Mouse (Mus musculus): ENCODE measurements at regions not wholly inside any gene's neighbourhood (a gene's known extent, or its start where the extent isn't known, plus 50 kb on each side); places are given as distances from the start of the nearest gene placed in this dataset.

DNA sequence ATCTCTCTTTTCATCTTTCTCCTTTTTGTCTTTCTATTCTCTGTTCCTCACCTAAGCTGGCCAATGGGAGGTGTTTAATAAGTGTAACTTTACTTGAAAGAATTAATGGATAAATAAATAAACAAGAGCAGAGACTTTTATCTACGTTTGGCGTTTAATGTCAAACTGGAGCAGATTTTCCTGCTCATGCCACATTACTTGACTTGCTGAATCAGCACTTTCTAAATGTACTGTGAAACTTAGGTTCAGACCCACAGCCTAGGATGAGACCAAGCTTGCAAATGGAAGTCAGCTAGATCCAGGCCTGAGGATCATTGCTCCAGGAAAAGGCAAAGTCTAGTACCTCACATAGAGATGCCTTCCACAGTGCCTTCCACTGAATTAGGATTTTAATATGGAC is 141.5 kb downstream of the H2al1n start:
- TF ChIP-seq EP300 (IDR thresholded peaks at IDR 0.05; ENCODE audit: low read depth) (no peak), CTCF (IDR thresholded peaks at IDR 0.05; ENCODE audit: low read depth) (no peak)
- Histone ChIP-seq H3K27ac (ENCODE audit: low read depth) (no peak overlapping the region), H3K4me2 (ENCODE audit: low read depth, low read length) (no peak overlapping the region), H3K36me3 (replicated peaks; ENCODE audit: insufficient read depth, low read length) (no peaks in the 10 kb centered on the region), H3K4me1 (ENCODE audit: insufficient read depth) (no peaks in the 10 kb centered on the region), H3K9me3 (ENCODE audit: low read length) (no peaks in the 10 kb centered on the region), H3K27me3 (ENCODE audit: insufficient read depth, low read length) (no peaks in the 10 kb centered on the region), H3K9ac (replicated peaks) (no peak overlapping the region), H3K4me3 (ENCODE audit: low read depth, low read length) (no peak overlapping the region)
- WGBS (ENCODE audit: insufficient replicate concordance) = 65% methylated on average over 2 of the region's 2 CpGs
- DNase-seq (no peak), ATAC-seq (no peak)

DNA sequence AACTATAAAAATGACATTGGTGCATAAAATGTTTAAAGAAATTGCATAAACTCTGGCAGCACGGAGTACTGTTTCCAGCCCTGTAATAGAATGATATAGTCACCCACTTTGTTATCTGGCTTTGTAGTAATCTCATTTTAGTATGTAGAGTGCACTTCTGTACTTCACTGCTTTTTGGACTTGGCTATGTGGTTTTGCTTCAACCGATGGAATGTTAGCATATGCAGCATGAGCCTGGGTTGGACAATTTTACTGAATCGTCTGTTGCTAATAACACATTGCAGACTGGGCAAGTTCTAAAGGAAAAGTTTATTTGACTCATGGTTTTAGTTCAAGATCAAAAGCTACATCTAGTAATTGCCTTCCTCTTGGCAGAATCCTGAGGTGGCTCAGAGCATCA is 142.4 kb downstream of the H2al1n start:
- ATAC-seq (no peak), DNase-seq (no peak)
- H3K4me3 ChIP-seq (ENCODE audit: low read depth, low read length) = no peak overlapping the region
- WGBS (ENCODE audit: insufficient replicate concordance) = 73% methylated on average over 3 of the region's 3 CpGs
- TF ChIP-seq EP300 (IDR thresholded peaks at IDR 0.05; ENCODE audit: low read depth) = no peak
- no peak for TF ChIP-seq CTCF (IDR thresholded peaks at IDR 0.05; ENCODE audit: low read depth)
- H3K4me1 ChIP-seq (ENCODE audit: insufficient read depth) = no peaks in the 10 kb centered on the region
- no peak overlapping the region for H3K4me2 ChIP-seq (ENCODE audit: low read depth, low read length)
- no peaks in the 10 kb centered on the region for H3K36me3 ChIP-seq (replicated peaks; ENCODE audit: insufficient read depth, low read length)
- H3K9me3 ChIP-seq (ENCODE audit: low read length) = no peaks in the 10 kb centered on the region
- no peaks in the 10 kb centered on the region for H3K27me3 ChIP-seq (ENCODE audit: insufficient read depth, low read length)
- H3K27ac ChIP-seq (ENCODE audit: low read depth) = no peak overlapping the region
- no peak overlapping the region for H3K9ac ChIP-seq (replicated peaks)

DNA sequence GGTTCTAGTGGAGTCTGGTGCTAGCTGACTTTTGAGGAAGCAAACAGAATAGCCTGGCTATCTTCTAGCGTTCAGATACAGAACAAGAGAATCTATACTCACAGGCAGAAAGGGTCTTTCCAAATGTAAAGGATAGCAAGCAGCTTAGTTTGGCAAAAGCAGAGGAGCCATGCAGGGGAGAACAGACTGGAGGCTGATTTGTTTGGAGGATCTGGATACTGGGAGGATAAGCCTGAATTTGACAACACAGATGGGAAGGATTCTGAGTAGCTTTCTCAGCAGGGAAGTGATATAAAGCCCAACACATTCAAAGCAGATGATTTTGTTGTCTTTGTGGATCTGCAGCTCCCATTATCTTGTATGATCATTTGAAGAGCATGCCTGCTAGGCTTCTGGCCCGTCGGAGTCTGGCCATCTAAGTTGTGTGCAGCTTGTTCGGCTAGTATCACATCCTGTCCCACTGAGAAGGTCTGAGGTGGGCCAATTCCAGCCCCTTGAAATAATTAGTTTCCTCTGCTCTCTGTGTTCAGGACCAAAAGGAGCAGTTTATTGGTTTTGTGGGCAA is 145.6 kb downstream of the H2al1n start:
- no peak overlapping the region for H3K9ac ChIP-seq (replicated peaks)

More for the DNA sequence above, 145.6 kb downstream of the H2al1n start:
- Histone ChIP-seq H3K27ac (ENCODE audit: low read depth) (no peak overlapping the region), H3K36me3 (replicated peaks; ENCODE audit: insufficient read depth, low read length) (no peaks in the 10 kb centered on the region), H3K4me1 (ENCODE audit: insufficient read depth) (no peaks in the 10 kb centered on the region), H3K4me2 (ENCODE audit: low read depth, low read length) (no peak overlapping the region), H3K4me3 (ENCODE audit: low read depth, low read length) (no peak overlapping the region), H3K27me3 (ENCODE audit: insufficient read depth, low read length) (no peaks in the 10 kb centered on the region), H3K9me3 (ENCODE audit: low read length) (no peaks in the 10 kb centered on the region)
- TF ChIP-seq CTCF (IDR thresholded peaks at IDR 0.05; ENCODE audit: low read depth) = no peak
- TF ChIP-seq EP300 (IDR thresholded peaks at IDR 0.05; ENCODE audit: low read depth) = no peak
- DNase-seq = no peak
- no peak for ATAC-seq
- WGBS (ENCODE audit: insufficient replicate concordance) = 63% methylated on average over 4 of the region's 4 CpGs

All from liver, postnatal 0 days (tissue).